Mouse (Mus musculus) ES-E14 (cell line): ENCODE measurements around the gene Upk1a. TPM values are rescaled to one million over a fixed set of nuclear protein-coding genes. Genes with fewer than 3 reads are reported as not detected.

Experiments
- DNase-seq: peaks from one replicate; pipeline ENCODE4 v3.0.0-alpha.2; 2013; ENCODE audit warnings: low read depth, low spot score
- H3K27ac ChIP-seq: 2 replicates; pipeline ENCODE4 v1.5.1; 2012; ENCODE audit warnings: low read depth, mild to moderate bottlenecking, low read length, moderate library complexity, mixed read lengths; ENCODE audit not compliant: poor library complexity, insufficient read depth, severe bottlenecking
- H3K36me3 ChIP-seq: 2 replicates; pipeline ENCODE4 v1.6.1; 2012; ENCODE audit warnings: mild to moderate bottlenecking, low read length, moderate library complexity, mixed read lengths; ENCODE audit not compliant: control insufficient read depth, poor library complexity, insufficient read depth, severe bottlenecking
- H3K4me1 ChIP-seq, 2 experiments: fragments of 150-350 bp in 1 of 2; sonication (generic) in 1 of 2; 2 replicates each; pipeline ENCODE4 v1.6.1; 2012; ENCODE audit warnings: low read length in 2 of 2, mild to moderate bottlenecking in 1 of 2, mixed read lengths in 1 of 2; ENCODE audit not compliant: control insufficient read depth in 2 of 2, insufficient read depth in 2 of 2, poor library complexity in 1 of 2
- H3K4me3 ChIP-seq, 2 experiments: fragments of 150-350 bp in 1 of 2; sonication (generic) in 1 of 2; 2 replicates each; pipeline ENCODE4 v1.5.1; 2012; ENCODE audit warnings: low read length in 2 of 2, low read depth in 1 of 2, mild to moderate bottlenecking in 1 of 2, mixed read lengths in 1 of 2; ENCODE audit not compliant: insufficient read depth in 1 of 2, poor library complexity in 1 of 2, severe bottlenecking in 1 of 2
- H3K9ac ChIP-seq: 2 replicates; pipeline ENCODE4 v1.6.1; 2012; ENCODE audit warnings: low read depth, mild to moderate bottlenecking, low read length, mixed read lengths; ENCODE audit not compliant: poor library complexity, insufficient read depth, severe bottlenecking
- H3K9me3 ChIP-seq: fragments of 150-350 bp; sonication (generic); 2 replicates; pipeline ENCODE4 v1.6.1; 2012; ENCODE audit warnings: low read depth, mild to moderate bottlenecking, low read length; ENCODE audit not compliant: control insufficient read depth, insufficient read depth
- CHD2 ChIP-seq: IDR thresholded peaks from 2 replicates; pipeline ENCODE4 v1.6.1; 2014; ENCODE audit warnings: mild to moderate bottlenecking, low read depth, low read length, inconsistent platforms
- HCFC1 ChIP-seq: IDR thresholded peaks from 2 replicates; pipeline ENCODE4 v1.6.1; 2012; ENCODE audit warnings: low read length, inconsistent platforms, borderline replicate concordance; ENCODE audit not compliant: insufficient read depth
- MAFK ChIP-seq: IDR thresholded peaks from 2 replicates; pipeline ENCODE4 v1.6.1; 2014; ENCODE audit warnings: mild to moderate bottlenecking, low read depth, low read length, inconsistent platforms; ENCODE audit not compliant: insufficient read depth
- ZC3H11A ChIP-seq: IDR thresholded peaks from 2 replicates; pipeline ENCODE4 v1.6.1; 2012; ENCODE audit warnings: low read depth, mild to moderate bottlenecking, inconsistent platforms, low read length, borderline replicate concordance
- ZNF384 ChIP-seq: IDR thresholded peaks from 2 replicates; pipeline ENCODE4 v1.6.1; 2012; ENCODE audit warnings: low read depth, low read length, inconsistent platforms
- in situ Hi-C, 2 experiments: fragments of 600-800 bp; cut with MboI; formaldehyde crosslinking; loops; one replicate each; pipeline ENCODE4 v1.15.1; 2025; ENCODE audit warnings: low sequenced_read_pairs in 2 of 2, inconsistent platforms in 1 of 2; ENCODE audit not compliant: unreplicated experiment in 2 of 2
- total RNA-seq: library from RNA; depleted of rRNA; stranded (reverse); fragments of 300-350 nt; gene quantifications from 2 replicates; pipeline ENCODE4 v1.2.3, GENCODE M21; 2012

The Upk1a gene
- total RNA-seq, 1 experiment: 1.8 TPM

DNA sequence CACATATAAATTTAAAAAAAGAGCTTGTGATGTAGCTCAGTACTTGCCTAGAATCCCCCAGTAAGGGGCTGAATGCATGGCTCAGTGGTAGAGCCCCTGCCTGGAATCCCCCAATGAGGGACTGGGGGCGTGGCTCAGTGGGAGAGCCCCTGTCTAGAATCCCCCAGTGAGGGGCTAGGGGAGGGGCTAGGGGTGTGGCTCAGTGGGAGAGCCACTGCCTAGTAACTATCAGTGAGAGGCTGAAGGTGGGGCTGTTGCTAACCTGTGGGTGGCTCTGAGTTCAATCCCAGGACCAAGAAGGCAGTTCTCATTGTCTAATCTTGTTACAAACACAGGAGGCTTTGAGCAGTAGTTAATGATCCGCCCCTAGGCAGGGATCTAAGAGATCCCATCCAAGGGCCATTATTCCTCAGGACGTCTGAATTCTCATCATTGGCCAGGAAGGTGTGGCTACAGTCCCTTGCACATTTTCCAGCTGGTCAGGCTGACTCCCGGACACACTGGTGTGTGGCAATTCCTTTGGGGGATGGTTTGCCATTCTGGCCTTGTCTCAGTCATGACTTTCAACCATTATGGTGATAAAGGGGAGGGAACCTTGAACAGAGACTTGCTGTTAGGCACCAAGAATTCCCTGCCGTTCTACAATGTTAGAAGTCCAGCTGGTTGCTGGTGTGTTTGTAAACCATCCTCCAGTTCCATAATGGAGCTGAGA, 2.6 kb upstream of the Upk1a start:
- no peak for DNase-seq
- in situ Hi-C loops: no loop called here
- Histone ChIP-seq H3K9me3 (no peaks in the 10 kb centered on the region), H3K4me1 (peaks cover 0 to 3% of the 10 kb centered on the region in 2 experiments; a peak in 1 of 4 replicates), H3K9ac (no peak overlapping the region), H3K27ac (no peak overlapping the region; the same call in 1 of the 2 replicates), H3K36me3 (peaks cover 23% of the 10 kb centered on the region), H3K4me3 (no peak overlapping the region)
- no peak for TF ChIP-seq ZNF384
- no peak for TF ChIP-seq ZC3H11A
- 0 out of 2 replicates have a peak, but pooled peaks have one; percentile 10 for TF ChIP-seq CHD2
- no peak for TF ChIP-seq HCFC1
- TF ChIP-seq MAFK: no peak

DNA sequence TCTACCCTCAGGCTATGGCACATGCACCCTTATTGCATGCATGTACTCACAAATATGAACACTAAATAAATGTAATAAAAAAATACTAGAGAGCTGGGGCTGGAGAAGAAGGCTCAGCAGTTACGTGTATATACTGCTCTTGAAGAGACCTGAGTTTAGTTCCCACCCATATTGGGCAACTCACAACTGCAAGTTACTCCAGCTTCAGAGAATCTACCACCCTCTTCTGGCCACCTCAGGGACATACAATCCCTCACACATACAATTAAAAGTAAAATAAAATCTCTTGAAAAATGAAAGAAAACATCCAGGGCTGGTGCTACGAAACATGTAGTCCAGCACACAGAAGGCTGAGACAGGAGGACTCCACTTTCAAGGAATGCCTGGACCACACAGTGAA, 1.8 kb upstream of the Upk1a start:
- H3K27ac ChIP-seq: no peak overlapping the region
- in situ Hi-C loops: no loop called here
- no peak overlapping the region for H3K9ac ChIP-seq

DNA sequence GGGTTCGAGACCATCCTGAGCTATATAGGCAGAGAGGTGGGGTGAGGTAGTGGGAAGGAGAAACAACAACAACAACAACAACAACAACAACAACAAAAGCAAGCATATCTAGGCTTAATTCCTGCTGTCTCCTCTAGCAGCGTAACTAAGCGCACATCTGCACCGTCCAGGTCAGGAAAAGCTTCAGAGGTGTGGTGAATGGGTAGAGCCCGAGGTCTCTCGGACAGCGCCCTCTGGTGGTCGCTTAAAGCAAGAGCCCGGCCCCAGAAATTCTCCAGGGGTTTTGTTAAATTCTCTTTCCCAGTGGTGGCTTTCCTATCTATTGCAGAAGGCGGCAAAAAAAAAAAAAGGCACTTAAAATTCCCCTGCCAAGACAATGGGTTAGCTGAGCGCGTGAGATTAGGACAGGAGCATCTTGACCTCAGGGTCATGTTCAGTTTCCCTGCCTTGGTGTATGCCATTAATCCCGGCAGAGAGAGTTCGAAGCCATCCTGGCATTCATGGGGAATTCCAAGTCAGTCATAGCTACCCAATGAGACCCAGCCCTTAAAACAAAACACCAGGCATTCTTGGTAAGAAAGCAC, 974 bp upstream of the Upk1a start:
- no peaks in the 10 kb centered on the region for H3K9me3 ChIP-seq
- no peak overlapping the region for H3K4me3 ChIP-seq
- in situ Hi-C loops: no loop called here
- no peak overlapping the region for H3K9ac ChIP-seq
- 0 out of 2 replicates have a peak, but pooled peaks have one; percentile 4 for TF ChIP-seq ZC3H11A
- TF ChIP-seq MAFK: no peak
- 0 out of 2 replicates have a peak, but pooled peaks have one; percentile 44 for TF ChIP-seq HCFC1
- peak; percentile 96 for TF ChIP-seq ZNF384
- TF ChIP-seq CHD2: no peak
- DNase-seq: no peak
- H3K36me3 ChIP-seq: peaks cover 18% of the 10 kb centered on the region
- H3K4me1 ChIP-seq: peaks cover 0 to 10% of the 10 kb centered on the region in 2 experiments; a peak in 1 of 4 replicates
- no peak overlapping the region for H3K27ac ChIP-seq

More for the DNA sequence above, 1.8 kb upstream of the Upk1a start:
- peaks cover 0 to 7% of the 10 kb centered on the region in 2 experiments; a peak in 1 of 4 replicates for H3K4me1 ChIP-seq
- no peak for TF ChIP-seq HCFC1
- TF ChIP-seq MAFK: no peak
- TF ChIP-seq CHD2: no peak
- TF ChIP-seq ZNF384: no peak
- no peak for TF ChIP-seq ZC3H11A
- H3K36me3 ChIP-seq: peaks cover 23% of the 10 kb centered on the region
- no peaks in the 10 kb centered on the region for H3K9me3 ChIP-seq
- no peak for DNase-seq
- no peak overlapping the region for H3K4me3 ChIP-seq

GRCm38 (mm10) chr7:30610043-30610442, 2.6 kb downstream of the Upk1a start:
- Histone ChIP-seq H3K4me1 (peaks cover 0 to 17% of the 10 kb centered on the region in 2 experiments; a peak in 2 of 4 replicates), H3K36me3 (no peaks in the 10 kb centered on the region), H3K9ac (no peak overlapping the region), H3K9me3 (no peaks in the 10 kb centered on the region), H3K27ac (no peak overlapping the region), H3K4me3 (no peak overlapping the region)
- DNase-seq: no peak
- TF ChIP-seq MAFK (no peak), ZC3H11A (no peak), ZNF384 (no peak), CHD2 (no peak), HCFC1 (no peak)
- in situ Hi-C loops: no loop called here

DNA sequence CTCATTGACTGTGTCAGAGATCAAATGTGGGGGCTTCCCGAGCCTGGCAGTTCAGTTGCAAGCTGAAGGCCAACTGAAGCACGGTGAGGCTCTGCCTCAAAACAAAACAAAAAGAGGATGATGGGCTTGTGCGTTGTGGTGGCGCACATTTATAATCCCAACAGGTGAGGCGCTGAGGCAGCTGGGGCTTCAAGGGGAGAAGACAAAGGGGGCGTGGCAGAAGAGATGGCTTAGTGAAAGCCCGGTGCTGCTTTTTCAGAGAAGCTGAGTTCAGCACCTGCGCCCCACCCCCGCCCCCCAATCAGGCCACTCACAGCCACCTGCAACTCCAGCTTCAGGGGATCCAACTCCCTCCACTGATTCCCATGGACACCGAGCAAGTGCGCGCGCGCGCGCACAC, 4.2 kb downstream of the Upk1a start:
- no peak for DNase-seq
- TF ChIP-seq CHD2: no peak
- no peak for TF ChIP-seq MAFK
- TF ChIP-seq ZC3H11A: no peak
- Histone ChIP-seq H3K27ac (no peak overlapping the region; the same call in 1 of the 2 replicates), H3K4me1 (peaks cover 0 to 25% of the 10 kb centered on the region in 2 experiments; a peak in 3 of 4 replicates), H3K36me3 (no peaks in the 10 kb centered on the region), H3K9me3 (no peaks in the 10 kb centered on the region), H3K4me3 (no peak overlapping the region), H3K9ac (no peak overlapping the region)
- in situ Hi-C loops: no loop called here
